Mouse (Mus musculus) E14TG2a.4 (cell line): ENCODE measurements around the gene Elovl4.

Experiments
- H3K27me3 ChIP-seq: 2 replicates; pipeline ENCODE4 v1.6.1; 2014; ENCODE audit warnings: low read length, control low read depth; ENCODE audit not compliant: insufficient read depth
- H3K36me3 ChIP-seq: 2 replicates; pipeline ENCODE4 v1.6.1; 2014; ENCODE audit warnings: low read length, control low read depth; ENCODE audit not compliant: insufficient read depth
- H3K4me1 ChIP-seq: replicated peaks from 2 replicates; pipeline ENCODE4 v1.6.1; 2014; ENCODE audit warnings: low read depth, low read length, control low read depth
- H3K4me3 ChIP-seq: replicated peaks from 2 replicates; pipeline ENCODE4 v1.5.1; 2014; ENCODE audit warnings: mild to moderate bottlenecking, low read length
- H3K9me3 ChIP-seq: 2 replicates; pipeline ENCODE4 v1.6.1; 2014; ENCODE audit warnings: low read length, control low read depth
- CTCF ChIP-seq: conservative IDR thresholded peaks from 2 replicates; pipeline ENCODE4 v1.5.1; 2014; ENCODE audit warnings: low read length
- NANOG ChIP-seq: IDR thresholded peaks from 2 replicates; pipeline ENCODE4 v1.6.1; 2014; ENCODE audit warnings: borderline replicate concordance, low read length, mixed read lengths
- POU5F1 ChIP-seq: IDR thresholded peaks from 2 replicates; pipeline ENCODE4 v1.6.1; 2014; ENCODE audit warnings: low read length, borderline replicate concordance

Gene Elovl4

GRCm38 (mm10) chr9:83819188-83819587, 13.1 kb upstream of the Elovl4 start:
- no peaks in the 10 kb centered on the region for H3K27me3 ChIP-seq
- TF ChIP-seq CTCF (no peak), POU5F1 (no peak), NANOG (no peak)
- H3K36me3 ChIP-seq: no peaks in the 10 kb centered on the region
- no peaks in the 10 kb centered on the region for H3K9me3 ChIP-seq
- H3K4me1 ChIP-seq: peaks cover 10% of the 10 kb centered on the region
- no peak overlapping the region for H3K4me3 ChIP-seq

- no peaks in the 10 kb centered on the region for H3K36me3 ChIP-seq
Observed at GRCm38 (mm10) chr9:83807562-83807961, 1.5 kb upstream of the Elovl4 start.

GRCm38 (mm10) chr9:83805164-83805976, 707 bp downstream of the Elovl4 start:
- no peaks in the 10 kb centered on the region for H3K9me3 ChIP-seq
- H3K36me3 ChIP-seq: no peaks in the 10 kb centered on the region
- H3K4me1 ChIP-seq: peaks cover 15% of the 10 kb centered on the region
- H3K4me3 ChIP-seq: peak overlapping the region; percentile 86
- peaks cover 51% of the 10 kb centered on the region for H3K27me3 ChIP-seq
- no peak for TF ChIP-seq CTCF

More at GRCm38 (mm10) chr9:83807562-83807961, 1.5 kb upstream of the Elovl4 start:
- peak; percentile 69 for TF ChIP-seq CTCF
- no peak for TF ChIP-seq POU5F1
- Histone ChIP-seq H3K27me3 (peaks cover 50% of the 10 kb centered on the region), H3K9me3 (no peaks in the 10 kb centered on the region), H3K4me3 (no peak overlapping the region), H3K4me1 (peaks cover 15% of the 10 kb centered on the region)

DNA sequence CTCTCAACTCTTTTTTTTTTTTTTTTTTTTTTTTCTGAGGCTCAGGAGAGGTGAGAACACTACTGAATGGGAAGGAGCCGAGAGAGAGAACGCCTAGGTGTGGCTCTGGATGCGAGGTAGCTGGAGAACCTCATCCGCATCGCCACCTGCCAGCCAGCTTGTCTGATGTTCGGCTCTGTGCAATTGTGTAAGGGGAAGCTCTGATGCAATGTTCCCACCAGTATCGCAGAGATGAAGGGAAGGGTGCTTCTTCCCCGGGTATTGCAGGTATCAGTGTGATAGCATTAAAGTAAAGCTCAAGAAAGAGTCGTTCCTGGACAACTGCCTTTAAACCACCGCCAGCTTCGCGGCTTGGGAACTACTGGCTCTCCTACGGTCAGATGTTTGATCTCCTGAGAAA, 1.7 kb downstream of the Elovl4 start:
- Histone ChIP-seq H3K4me3 (no peak overlapping the region), H3K9me3 (no peaks in the 10 kb centered on the region), H3K36me3 (no peaks in the 10 kb centered on the region), H3K27me3 (peaks cover 49% of the 10 kb centered on the region), H3K4me1 (peaks cover 15% of the 10 kb centered on the region)
- TF ChIP-seq POU5F1 (no peak), CTCF (no peak), NANOG (no peak)

DNA sequence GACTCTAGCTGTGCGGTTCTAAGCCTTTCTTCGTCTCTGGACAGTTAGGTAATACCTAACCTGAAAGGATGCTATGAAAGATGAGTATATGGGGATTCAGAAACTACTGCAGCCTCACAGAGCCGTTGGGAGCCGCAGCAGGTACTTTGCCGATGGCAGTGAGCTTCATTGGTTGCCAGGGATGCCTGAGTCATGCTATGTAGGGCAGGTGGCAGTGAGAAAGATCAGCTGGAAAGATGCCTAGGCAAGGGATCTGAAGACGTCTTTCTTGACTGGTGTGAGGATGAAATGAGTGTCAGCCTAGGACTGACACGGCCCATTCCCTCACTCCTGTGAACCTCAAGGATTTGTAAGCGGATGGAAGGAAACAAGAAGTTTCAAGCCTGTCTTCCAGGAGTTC, 8.2 kb downstream of the Elovl4 start:
- H3K9me3 ChIP-seq: no peaks in the 10 kb centered on the region
- H3K4me3 ChIP-seq: no peak overlapping the region
- no peak for TF ChIP-seq CTCF
- no peak for TF ChIP-seq POU5F1
- TF ChIP-seq NANOG: no peak
- H3K4me1 ChIP-seq: no peaks in the 10 kb centered on the region
- peaks cover 16% of the 10 kb centered on the region for H3K27me3 ChIP-seq
- H3K36me3 ChIP-seq: no peaks in the 10 kb centered on the region

DNA sequence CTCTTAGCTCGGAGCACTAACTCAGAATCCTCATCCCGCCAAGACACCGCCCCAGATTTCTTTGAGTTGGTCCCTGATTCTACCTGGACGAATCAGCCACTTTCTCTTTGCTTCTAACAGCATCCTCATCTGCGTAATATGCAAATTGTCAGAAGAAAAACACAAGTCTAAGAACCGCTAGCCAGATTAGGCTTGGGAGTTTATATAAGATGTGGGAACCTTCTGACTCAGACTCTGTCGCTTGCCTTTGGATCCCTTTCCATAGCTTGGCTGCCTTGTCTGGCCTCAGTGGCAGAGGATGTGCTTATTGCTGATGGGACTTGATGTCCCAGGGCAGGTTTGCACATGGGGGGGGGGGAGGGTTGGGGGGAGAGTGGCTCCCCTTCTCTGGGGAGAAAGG, 9.2 kb downstream of the Elovl4 start:
- H3K36me3 ChIP-seq: no peaks in the 10 kb centered on the region
- no peak overlapping the region for H3K4me3 ChIP-seq
- H3K4me1 ChIP-seq: no peaks in the 10 kb centered on the region
- H3K9me3 ChIP-seq: no peaks in the 10 kb centered on the region
- TF ChIP-seq POU5F1: no peak
- TF ChIP-seq NANOG: no peak
- no peak for TF ChIP-seq CTCF
- H3K27me3 ChIP-seq: peaks cover 9% of the 10 kb centered on the region; the same call in 1 of the 2 replicates

- H3K4me3 ChIP-seq: no peak overlapping the region
- H3K36me3 ChIP-seq: no peaks in the 10 kb centered on the region
- TF ChIP-seq CTCF (no peak), NANOG (no peak), POU5F1 (no peak)
- no peaks in the 10 kb centered on the region for H3K9me3 ChIP-seq
- H3K4me1 ChIP-seq: no peaks in the 10 kb centered on the region
- H3K27me3 ChIP-seq: no peaks in the 10 kb centered on the region
Observed at GRCm38 (mm10) chr9:83789326-83789725, 16.8 kb downstream of the Elovl4 start.

- TF ChIP-seq CTCF (no peak), NANOG (no peak), POU5F1 (no peak)
- no peaks in the 10 kb centered on the region for H3K4me1 ChIP-seq
- no peaks in the 10 kb centered on the region for H3K9me3 ChIP-seq
- no peaks in the 10 kb centered on the region for H3K36me3 ChIP-seq
- H3K4me3 ChIP-seq: no peak overlapping the region
- H3K27me3 ChIP-seq: no peaks in the 10 kb centered on the region
Observed at GRCm38 (mm10) chr9:83785501-83785900, 20.6 kb downstream of the Elovl4 start.

DNA sequence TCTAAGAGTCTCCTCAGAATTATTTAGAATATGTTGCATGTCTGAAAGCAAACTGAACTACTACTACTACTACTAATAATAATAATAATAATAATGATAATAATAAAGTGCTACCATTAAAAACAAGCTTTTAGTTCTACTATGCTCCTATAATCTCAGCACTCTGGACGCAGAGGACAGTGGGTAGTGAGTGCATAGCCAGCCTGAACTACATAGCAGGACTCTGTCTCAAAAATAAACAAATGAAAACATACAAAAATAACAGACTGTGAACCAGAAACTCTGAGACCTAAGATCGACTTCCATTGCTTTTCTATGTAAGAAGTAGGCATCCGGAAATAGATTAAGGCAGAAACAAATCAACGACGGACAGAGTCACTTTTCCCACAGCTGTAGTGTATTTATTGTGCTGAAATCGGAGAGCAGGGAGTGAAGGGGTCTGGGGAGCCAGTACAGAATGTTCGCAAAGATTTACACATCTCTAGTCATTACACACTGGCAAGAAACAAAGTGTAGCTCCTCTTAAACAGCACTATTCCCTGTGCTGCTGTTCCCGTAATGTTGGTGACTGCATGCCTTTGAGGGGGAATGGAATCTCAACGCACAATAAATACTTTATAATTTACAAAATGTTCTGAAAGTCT, 27.6 kb downstream of the Elovl4 start:
- H3K27me3 ChIP-seq: no peaks in the 10 kb centered on the region
- H3K4me3 ChIP-seq: no peak overlapping the region
- TF ChIP-seq POU5F1 (no peak), NANOG (no peak), CTCF (no peak)
- no peaks in the 10 kb centered on the region for H3K36me3 ChIP-seq
- H3K9me3 ChIP-seq: peaks cover 15% of the 10 kb centered on the region
- no peaks in the 10 kb centered on the region for H3K4me1 ChIP-seq
